Mouse (Mus musculus) neural tube, embryonic 14.5 days (tissue): ENCODE measurements at regions not wholly inside any gene's neighbourhood (a gene's known extent, or its start where the extent isn't known, plus 50 kb on each side); places are given as distances from the start of the nearest gene placed in this dataset.

Source experiments
- ATAC-seq: fragments of 200-750 bp; cut with Nextera tagmentation; 2 replicates; pipeline ENCODE4 v1.8.0; 2017; ENCODE audit warnings: low read depth, mild to moderate bottlenecking, moderate TSS enrichment, moderate library complexity
- H3K27ac ChIP-seq: fragments of 300-500 bp; sonication (generic); 2 replicates; pipeline ENCODE4 v1.5.1; 2014; ENCODE audit warnings: low read depth, mild to moderate bottlenecking, control low read depth, low read length, moderate library complexity, mixed read lengths
- H3K27me3 ChIP-seq: fragments of 300-500 bp; sonication (generic); 2 replicates; pipeline ENCODE4 v1.6.1; 2014; ENCODE audit warnings: low read length; ENCODE audit not compliant: control insufficient read depth, insufficient read depth
- H3K36me3 ChIP-seq: fragments of 300-500 bp; sonication (generic); 2 replicates; pipeline ENCODE4 v1.6.1; 2014; ENCODE audit warnings: low read length, mixed read lengths; ENCODE audit not compliant: control insufficient read depth, insufficient read depth
- H3K4me1 ChIP-seq: fragments of 300-500 bp; sonication (generic); 2 replicates; pipeline ENCODE4 v1.6.1; 2014; ENCODE audit warnings: low read length; ENCODE audit not compliant: control insufficient read depth, insufficient read depth
- H3K4me2 ChIP-seq: fragments of 300-500 bp; sonication (generic); 2 replicates; pipeline ENCODE4 v1.6.1; 2014; ENCODE audit warnings: mild to moderate bottlenecking, low read depth, low read length, control low read depth
- H3K4me3 ChIP-seq: fragments of 300-500 bp; sonication (generic); 2 replicates; pipeline ENCODE4 v1.5.1; 2014; ENCODE audit warnings: low read depth, low read length, control low read depth, mixed read lengths
- H3K9ac ChIP-seq: fragments of 300-500 bp; sonication (generic); replicated peaks from 2 replicates; pipeline ENCODE4 v1.6.1; 2014; ENCODE audit warnings: low read depth, mild to moderate bottlenecking, control low read depth, low read length, mixed read lengths
- H3K9me3 ChIP-seq: fragments of 300-500 bp; sonication (generic); 2 replicates; pipeline ENCODE4 v1.6.1; 2016; ENCODE audit warnings: low read length; ENCODE audit not compliant: control insufficient read depth
- WGBS: fragments of 180-500 bp; shearing (Covaris S2); extraction: QIAGEN DNeasy Blood & Tissue Kit; methylation state at CpG from one replicate; pipeline ENCODE4 v1.1.7; 2014; 5-methylcytosine and 5-hydroxymethylcytosine counted together

DNA sequence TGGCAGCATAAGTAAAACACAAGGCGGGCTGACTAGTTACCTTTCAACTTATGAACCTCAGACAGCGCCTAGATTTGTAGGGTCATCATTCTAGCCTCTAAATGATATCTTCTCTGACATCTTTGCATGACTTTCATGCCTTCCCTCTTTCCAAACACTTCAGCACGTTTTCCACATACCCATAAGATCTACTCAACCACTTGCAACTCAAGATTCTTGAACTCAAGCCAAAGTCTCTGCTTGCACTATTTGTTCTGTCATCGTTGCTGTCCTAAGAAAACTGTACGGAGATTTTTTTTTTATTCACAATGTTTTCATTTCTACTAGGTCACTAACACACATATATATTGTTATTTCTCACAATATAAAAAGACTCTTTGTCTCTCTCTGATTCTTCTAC lies 150.8 kb upstream of the Lsm8 start:
- Histone ChIP-seq H3K4me2 (no peak overlapping the region), H3K36me3 (no peaks in the 10 kb centered on the region), H3K27ac (no peak overlapping the region), H3K9me3 (no peaks in the 10 kb centered on the region), H3K27me3 (no peaks in the 10 kb centered on the region), H3K4me3 (no peak overlapping the region), H3K4me1 (no peaks in the 10 kb centered on the region), H3K9ac (no peak overlapping the region)
- WGBS, result 77% methylated on average over 5 of the region's 5 CpGs
- no peak for ATAC-seq

DNA sequence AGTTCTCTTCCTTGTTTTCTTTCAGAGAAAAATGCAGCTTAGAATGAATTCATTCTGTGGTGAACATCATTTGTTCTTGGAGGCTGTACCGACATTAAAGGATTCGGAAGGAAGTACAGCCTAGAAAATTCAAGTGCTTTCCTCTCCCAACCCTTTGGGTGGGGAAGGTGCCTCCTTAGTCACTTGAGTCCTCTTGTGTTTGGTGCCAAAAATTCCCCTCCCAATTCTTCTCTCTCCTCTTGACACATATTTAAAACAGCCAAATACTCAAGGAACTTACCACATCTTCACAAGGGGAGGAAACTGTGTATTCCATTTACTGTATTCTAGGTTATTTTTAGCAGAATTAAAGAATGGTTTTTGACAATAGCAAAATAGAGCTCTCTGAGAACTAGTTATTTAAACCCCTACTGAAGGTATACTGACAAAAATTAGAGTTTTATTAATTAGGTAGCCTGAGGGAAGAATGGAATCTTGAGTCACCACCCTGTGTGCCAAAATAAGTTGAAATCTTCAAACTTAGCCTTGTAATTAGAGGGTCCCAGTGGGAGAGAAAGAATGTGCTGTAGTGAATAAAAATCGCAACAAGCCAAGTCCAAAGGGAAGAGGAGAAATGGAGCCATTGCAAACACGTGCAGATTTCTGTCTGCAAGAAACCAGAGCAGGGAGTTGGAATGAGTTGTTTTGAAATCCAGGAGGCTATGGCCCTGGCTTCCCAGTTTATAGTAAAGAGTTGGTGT lies 149.2 kb upstream of the Lsm8 start:
- Histone ChIP-seq H3K36me3 (no peaks in the 10 kb centered on the region), H3K9me3 (no peaks in the 10 kb centered on the region), H3K4me2 (no peak overlapping the region), H3K9ac (no peak overlapping the region), H3K4me3 (no peak overlapping the region), H3K27ac (no peak overlapping the region), H3K27me3 (no peaks in the 10 kb centered on the region), H3K4me1 (no peaks in the 10 kb centered on the region)
- 51% methylated on average over 4 of the region's 4 CpGs for WGBS
- no peak for ATAC-seq

DNA sequence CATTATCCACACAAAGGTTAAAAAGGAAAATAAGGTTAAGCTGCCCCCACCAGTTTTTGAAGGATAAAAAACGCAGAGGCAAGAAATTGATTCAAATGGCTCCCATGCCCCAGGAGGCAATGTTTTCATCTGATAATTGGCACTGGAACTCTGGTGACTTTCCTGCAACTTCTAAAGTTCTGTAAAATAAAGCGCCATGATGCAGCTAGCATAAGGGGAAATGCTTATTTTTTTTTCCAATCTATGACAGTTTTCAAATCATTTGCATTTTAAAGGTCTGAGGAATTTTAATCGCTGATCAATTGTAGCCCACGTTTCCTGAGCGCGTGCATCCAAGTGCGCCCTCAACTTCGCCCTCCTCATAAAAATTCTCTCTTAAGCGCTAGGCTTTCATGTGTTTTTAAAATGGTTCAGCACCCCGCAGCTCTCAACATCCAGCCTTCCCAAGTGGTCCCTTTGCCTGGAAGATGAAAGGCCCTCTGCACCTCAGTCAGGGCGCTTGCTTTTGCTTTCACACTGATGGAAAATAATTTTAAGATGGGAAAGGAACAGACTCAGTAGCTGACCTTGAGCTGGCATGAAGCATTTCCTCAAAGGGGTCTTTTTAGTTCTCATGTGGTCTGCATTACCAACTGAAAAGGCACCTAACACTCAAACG lies 148.5 kb upstream of the Lsm8 start:
- H3K9me3 ChIP-seq, result no peaks in the 10 kb centered on the region
- no peak overlapping the region for H3K27ac ChIP-seq
- H3K4me2 ChIP-seq, result no peak overlapping the region
- H3K4me1 ChIP-seq, result no peaks in the 10 kb centered on the region
- no peak overlapping the region for H3K9ac ChIP-seq
- H3K27me3 ChIP-seq, result no peaks in the 10 kb centered on the region
- no peak overlapping the region for H3K4me3 ChIP-seq
- 11% methylated on average over 12 of the region's 12 CpGs for WGBS
- no peaks in the 10 kb centered on the region for H3K36me3 ChIP-seq
- ATAC-seq, result no peak

DNA sequence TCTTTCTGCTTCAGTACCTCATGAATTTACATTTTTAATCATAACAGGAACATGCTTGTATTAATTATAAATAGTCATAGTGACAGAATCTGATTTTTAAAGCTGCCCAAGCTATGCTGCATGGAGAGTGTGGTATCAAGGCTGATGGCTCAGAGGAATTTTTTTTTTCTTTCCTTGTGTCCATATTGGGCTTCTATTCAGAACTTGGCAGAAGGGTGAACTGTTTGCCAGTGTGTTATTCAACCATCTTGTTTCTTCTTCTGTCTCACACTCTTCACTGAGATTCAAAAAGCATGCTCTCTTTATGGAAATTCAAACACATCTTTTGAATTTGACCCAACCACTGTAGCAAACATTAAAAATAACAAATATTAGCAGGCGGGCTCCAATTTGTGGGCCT lies 137.6 kb upstream of the Lsm8 start:
- Histone ChIP-seq H3K27me3 (no peaks in the 10 kb centered on the region), H3K4me3 (no peak overlapping the region), H3K9me3 (no peaks in the 10 kb centered on the region), H3K9ac (no peak overlapping the region), H3K4me1 (no peaks in the 10 kb centered on the region), H3K36me3 (no peaks in the 10 kb centered on the region), H3K27ac (no peak overlapping the region), H3K4me2 (no peak overlapping the region)
- no peak for ATAC-seq
- WGBS, result 92% methylated on average over 1 of the region's 1 CpGs

DNA sequence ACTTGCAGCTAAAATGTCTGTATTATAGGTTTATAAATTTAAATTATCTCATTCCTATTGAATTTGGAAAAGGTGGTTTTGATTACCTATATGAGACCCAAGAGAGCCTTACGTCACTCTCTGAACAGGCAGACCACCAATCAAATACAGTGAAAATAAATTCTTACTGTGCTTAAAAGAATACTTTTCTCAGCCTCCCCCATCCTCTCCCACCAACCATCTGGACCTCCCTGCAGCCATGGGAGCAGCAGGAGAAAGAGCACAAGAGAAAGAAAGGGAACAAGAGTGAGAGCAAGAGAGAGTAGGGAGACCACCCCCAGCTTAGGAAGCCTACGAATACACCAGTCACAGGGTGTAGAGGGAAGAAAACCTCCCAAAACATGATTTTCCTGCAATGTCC lies 99.5 kb upstream of the Lsm8 start:
- Histone ChIP-seq H3K9me3 (no peaks in the 10 kb centered on the region), H3K4me1 (no peaks in the 10 kb centered on the region), H3K36me3 (no peaks in the 10 kb centered on the region), H3K27me3 (no peaks in the 10 kb centered on the region), H3K9ac (no peak overlapping the region), H3K4me3 (no peak overlapping the region), H3K4me2 (no peak overlapping the region), H3K27ac (no peak overlapping the region)
- WGBS, result 68% methylated on average over 2 of the region's 2 CpGs
- ATAC-seq, result no peak

DNA sequence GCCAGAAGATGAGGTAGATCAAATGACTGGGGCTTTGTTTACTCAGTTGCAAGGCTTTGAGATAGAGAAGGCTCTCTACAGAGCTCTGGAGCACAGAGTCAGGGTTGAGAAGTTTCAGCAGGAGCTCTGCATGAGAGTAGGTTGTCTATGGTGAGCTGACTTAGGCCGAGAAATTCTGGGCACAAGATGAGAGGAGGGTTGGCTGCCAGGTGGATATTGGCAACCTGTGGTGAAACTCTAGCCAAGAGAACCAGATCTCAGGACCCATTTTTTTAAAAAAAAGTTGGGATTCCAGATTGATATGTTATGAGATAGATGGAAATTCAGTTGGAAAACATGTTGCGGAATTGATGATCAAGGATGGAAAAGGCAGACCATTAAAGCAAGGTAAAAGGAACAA lies 83.8 kb upstream of the Lsm8 start:
- H3K36me3 ChIP-seq, result no peaks in the 10 kb centered on the region
- H3K4me1 ChIP-seq, result no peaks in the 10 kb centered on the region
- ATAC-seq, result no peak
- H3K27ac ChIP-seq, result no peak overlapping the region
- no peak overlapping the region for H3K4me3 ChIP-seq
- H3K9me3 ChIP-seq, result no peaks in the 10 kb centered on the region
- 89% methylated on average over 2 of the region's 2 CpGs for WGBS
- no peaks in the 10 kb centered on the region for H3K27me3 ChIP-seq
- no peak overlapping the region for H3K4me2 ChIP-seq
- no peak overlapping the region for H3K9ac ChIP-seq

DNA sequence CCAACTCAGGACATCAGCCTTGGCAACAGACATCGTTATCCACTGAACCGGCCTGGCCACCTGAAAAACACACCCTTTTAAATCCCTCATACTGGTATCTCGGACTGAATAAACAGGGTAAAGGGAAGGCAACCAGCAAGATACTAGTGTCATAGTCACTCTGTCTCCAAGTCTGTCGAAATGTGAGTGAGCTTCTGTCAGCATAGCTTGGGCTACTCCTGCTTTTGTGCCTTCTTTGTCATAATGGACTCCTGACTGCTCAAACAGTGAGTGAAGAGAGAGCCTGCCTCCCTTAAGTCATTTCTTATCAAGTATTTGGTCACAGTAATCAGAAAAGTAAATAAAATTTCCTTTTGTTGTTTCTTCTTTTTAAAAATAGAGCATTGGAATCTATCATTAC lies 53.0 kb upstream of the Lsm8 start:
- H3K9ac ChIP-seq, result no peak overlapping the region
- H3K9me3 ChIP-seq, result no peaks in the 10 kb centered on the region
- 66% methylated on average over 4 of the region's 4 CpGs for WGBS
- no peaks in the 10 kb centered on the region for H3K4me1 ChIP-seq
- no peak overlapping the region for H3K4me3 ChIP-seq
- ATAC-seq, result no peak
- no peaks in the 10 kb centered on the region for H3K36me3 ChIP-seq
- no peak overlapping the region for H3K4me2 ChIP-seq
- no peak overlapping the region for H3K27ac ChIP-seq
- H3K27me3 ChIP-seq, result no peaks in the 10 kb centered on the region

DNA sequence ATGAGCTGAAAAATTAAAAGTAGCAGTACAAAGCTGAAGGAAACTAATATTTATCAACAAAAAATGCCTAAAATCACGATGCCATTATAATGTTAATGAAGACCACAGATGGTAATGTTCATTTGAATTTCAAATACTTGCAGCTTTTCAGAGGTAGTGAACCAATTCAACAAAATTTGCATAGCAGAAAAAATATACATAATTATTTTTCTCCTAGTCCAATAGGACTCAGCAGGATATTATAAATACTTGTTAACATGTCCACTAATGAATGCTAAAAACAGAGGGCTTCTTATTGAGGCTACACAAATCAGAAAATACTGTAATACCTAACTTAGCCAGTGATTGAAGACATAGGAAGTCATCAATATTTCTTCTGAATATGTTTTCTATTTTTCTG lies 52.5 kb upstream of the Lsm8 start:
- ATAC-seq, result no peak
- no peak overlapping the region for H3K9ac ChIP-seq
- no peaks in the 10 kb centered on the region for H3K27me3 ChIP-seq
- no peaks in the 10 kb centered on the region for H3K36me3 ChIP-seq
- no peaks in the 10 kb centered on the region for H3K4me1 ChIP-seq
- no peak overlapping the region for H3K27ac ChIP-seq
- no peaks in the 10 kb centered on the region for H3K9me3 ChIP-seq
- H3K4me3 ChIP-seq, result no peak overlapping the region
- no peak overlapping the region for H3K4me2 ChIP-seq
- WGBS, result 28% methylated on average over 1 of the region's 1 CpGs

DNA sequence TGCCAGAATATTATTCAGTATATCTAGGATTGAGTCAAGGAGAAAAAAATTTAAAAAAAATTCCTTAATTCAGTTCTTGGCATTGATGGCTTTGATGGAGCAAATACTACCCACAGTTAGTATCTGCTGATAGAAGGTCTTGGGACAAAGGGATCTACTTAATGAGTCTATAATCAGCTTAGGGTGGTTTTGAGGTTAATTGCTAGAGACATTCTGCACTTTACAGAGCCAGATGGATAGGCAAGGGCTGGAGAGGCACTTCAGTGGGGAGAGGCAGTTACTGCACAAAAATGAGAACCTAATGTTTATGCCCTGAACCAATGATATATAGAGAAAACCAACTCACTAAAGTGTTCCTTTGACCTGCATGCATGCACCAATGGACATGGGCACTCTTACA lies 51.8 kb upstream of the Lsm8 start:
- Histone ChIP-seq H3K4me1 (no peaks in the 10 kb centered on the region), H3K27ac (no peak overlapping the region), H3K4me3 (no peak overlapping the region), H3K36me3 (no peaks in the 10 kb centered on the region), H3K27me3 (no peaks in the 10 kb centered on the region), H3K9me3 (no peaks in the 10 kb centered on the region), H3K9ac (no peak overlapping the region), H3K4me2 (no peak overlapping the region)
- ATAC-seq, result no peak; the same call in 1 of the 2 replicates
